Mouse (Mus musculus) kidney, adult 2 months (tissue): Measurements from ENCODE around the gene Golim4. TPM values are rescaled to one million over a fixed set of nuclear protein-coding genes. Genes with fewer than 3 reads are reported as not detected.

Source experiments
- DNase-seq: peaks from one replicate; pipeline ENCODE4 v3.0.0; 2021
- H3K27ac ChIP-seq: fragments of 200-500 bp; 2 replicates; pipeline ENCODE4 v1.5.1; 2012; ENCODE audit warnings: low read depth, low read length, control low read depth, inconsistent platforms; ENCODE audit not compliant: insufficient read depth
- H3K27me3 ChIP-seq: fragments of 200-500 bp; replicated peaks from 2 replicates; pipeline ENCODE4 v1.6.1; 2012; ENCODE audit warnings: mild to moderate bottlenecking, moderate library complexity, low read length, inconsistent platforms; ENCODE audit not compliant: control insufficient read depth, insufficient read depth
- H3K36me3 ChIP-seq: fragments of 200-500 bp; 2 replicates; pipeline ENCODE4 v1.6.1; 2012; ENCODE audit warnings: mild to moderate bottlenecking, moderate library complexity, low read length, inconsistent platforms; ENCODE audit not compliant: control insufficient read depth, insufficient read depth
- H3K4me1 ChIP-seq: fragments of 200-500 bp; 2 replicates; pipeline ENCODE4 v1.6.1; 2011; ENCODE audit warnings: low read length; ENCODE audit not compliant: control insufficient read depth, insufficient read depth
- H3K4me3 ChIP-seq: fragments of 200-500 bp; 2 replicates; pipeline ENCODE4 v1.5.1; 2011; ENCODE audit warnings: mild to moderate bottlenecking, low read depth, low read length, control low read depth; ENCODE audit not compliant: insufficient read depth
- CTCF ChIP-seq: fragments of 200-500 bp; conservative IDR thresholded peaks from 2 replicates; pipeline ENCODE4 v1.5.1; 2011; ENCODE audit warnings: low read depth, mild to moderate bottlenecking, control low read depth, low read length, moderate library complexity, mixed read lengths; ENCODE audit not compliant: insufficient read depth, insufficient read length
- POLR2A ChIP-seq: fragments of 200-500 bp; IDR thresholded peaks from one replicate; pipeline ENCODE4 v1.6.1; 2011; ENCODE audit warnings: low read depth, low read length, control low read depth
- WGBS: fragments of 180-500 bp; shearing (Covaris S2); methylation state at CpG from one replicate; pipeline ENCODE4 v1.1.7; 2018; 5-methylcytosine and 5-hydroxymethylcytosine counted together
- polyA plus RNA-seq: library from polyadenylated mRNA; depleted of rRNA; stranded (reverse); fragments of >200 nt; gene quantifications from 2 replicates; pipeline ENCODE4 v1.2.3, GENCODE M21; 2012

Gene Golim4
- polyA plus RNA-seq, 1 experiment = 16.9 TPM

- TF ChIP-seq POLR2A (no peak), CTCF (no peak)
- Histone ChIP-seq H3K4me3 (no peak overlapping the region), H3K27me3 (no peaks in the 10 kb centered on the region), H3K27ac (no peak overlapping the region), H3K4me1 (no peaks in the 10 kb centered on the region), H3K36me3 (no peaks in the 10 kb centered on the region)
- no peak for DNase-seq
- 66% methylated on average over 12 of the region's 12 CpGs for WGBS
Measured at GRCm38 (mm10) chr3:75942303-75943060, 14.3 kb downstream of the Golim4 start.

GRCm38 (mm10) chr3:75941864-75942263 is 14.9 kb downstream of the Golim4 start:
- H3K4me3 ChIP-seq = no peak overlapping the region
- TF ChIP-seq POLR2A (no peak), CTCF (no peak)
- H3K36me3 ChIP-seq = no peaks in the 10 kb centered on the region
- no peak overlapping the region for H3K27ac ChIP-seq
- WGBS = 86% methylated on average over 1 of the region's 1 CpGs
- H3K27me3 ChIP-seq = no peaks in the 10 kb centered on the region
- DNase-seq = no peak
- H3K4me1 ChIP-seq = no peaks in the 10 kb centered on the region

- H3K4me1 ChIP-seq = no peaks in the 10 kb centered on the region
- H3K4me3 ChIP-seq = no peak overlapping the region
- TF ChIP-seq POLR2A = no peak
- TF ChIP-seq CTCF = no peak
- H3K27ac ChIP-seq = no peak overlapping the region
- H3K27me3 ChIP-seq = no peaks in the 10 kb centered on the region
- WGBS = 91% methylated on average over 2 of the region's 2 CpGs
- no peaks in the 10 kb centered on the region; the same call in 1 of the 2 replicates for H3K36me3 ChIP-seq
- DNase-seq = no peak
Measured at GRCm38 (mm10) chr3:75936152-75936551, 20.6 kb downstream of the Golim4 start.

- no peak for DNase-seq
- Histone ChIP-seq H3K4me3 (no peak overlapping the region), H3K36me3 (no peaks in the 10 kb centered on the region; the same call in 1 of the 2 replicates), H3K27ac (no peak overlapping the region), H3K4me1 (no peaks in the 10 kb centered on the region), H3K27me3 (no peaks in the 10 kb centered on the region)
- TF ChIP-seq POLR2A (no peak), CTCF (no peak)
- 62% methylated on average over 2 of the region's 2 CpGs for WGBS
Measured at GRCm38 (mm10) chr3:75930659-75931225, 26.0 kb downstream of the Golim4 start.

GRCm38 (mm10) chr3:75929926-75930548 is 26.7 kb downstream of the Golim4 start:
- no peak for DNase-seq
- Histone ChIP-seq H3K36me3 (no peaks in the 10 kb centered on the region; the same call in 1 of the 2 replicates), H3K27ac (no peak overlapping the region), H3K27me3 (no peaks in the 10 kb centered on the region), H3K4me3 (no peak overlapping the region), H3K4me1 (no peaks in the 10 kb centered on the region)
- 89% methylated on average over 7 of the region's 7 CpGs for WGBS
- TF ChIP-seq POLR2A (no peak), CTCF (no peak)

- DNase-seq = no peak
- Histone ChIP-seq H3K27me3 (no peaks in the 10 kb centered on the region), H3K4me1 (no peaks in the 10 kb centered on the region), H3K36me3 (no peaks in the 10 kb centered on the region), H3K27ac (no peak overlapping the region), H3K4me3 (no peak overlapping the region)
- TF ChIP-seq CTCF (no peak), POLR2A (no peak)
- WGBS = 82% methylated on average over 3 of the region's 3 CpGs
Measured at GRCm38 (mm10) chr3:75926327-75926726, 30.4 kb downstream of the Golim4 start.

GRCm38 (mm10) chr3:75925123-75925522 is 31.6 kb downstream of the Golim4 start:
- Histone ChIP-seq H3K36me3 (no peaks in the 10 kb centered on the region), H3K4me3 (no peak overlapping the region), H3K27me3 (no peaks in the 10 kb centered on the region), H3K27ac (no peak overlapping the region), H3K4me1 (no peaks in the 10 kb centered on the region)
- no peak for DNase-seq
- 83% methylated on average over 2 of the region's 2 CpGs for WGBS
- TF ChIP-seq CTCF (no peak), POLR2A (no peak)
